Mouse (Mus musculus) kidney, embryonic 15.5 days (tissue): Measurements from ENCODE around the gene Adgrg2. TPM values are rescaled to one million over a fixed set of nuclear protein-coding genes. Genes with fewer than 3 reads are reported as not detected.

Source experiments
- ATAC-seq: fragments of 200-750 bp; cut with Nextera tagmentation; replicated peaks from 2 replicates; pipeline ENCODE4 v1.8.0; 2017; ENCODE audit warnings: moderate TSS enrichment; ENCODE audit not compliant: low FRiP score
- H3K27ac ChIP-seq: fragments of 300-500 bp; sonication (generic); 2 replicates; pipeline ENCODE4 v1.5.1; 2015; ENCODE audit warnings: mild to moderate bottlenecking, inconsistent platforms
- H3K27me3 ChIP-seq: fragments of 300-500 bp; sonication (generic); 2 replicates; pipeline ENCODE4 v1.6.1; 2015; ENCODE audit warnings: inconsistent platforms
- H3K36me3 ChIP-seq: fragments of 300-500 bp; sonication (generic); 2 replicates; pipeline ENCODE4 v1.6.1; 2015; ENCODE audit warnings: inconsistent platforms
- H3K4me1 ChIP-seq: fragments of 300-500 bp; sonication (generic); 2 replicates; pipeline ENCODE4 v1.6.1; 2015; ENCODE audit warnings: inconsistent platforms
- H3K4me2 ChIP-seq: fragments of 300-500 bp; sonication (generic); 2 replicates; pipeline ENCODE4 v1.6.1; 2015; ENCODE audit warnings: moderate library complexity, mild to moderate bottlenecking, inconsistent platforms
- H3K4me3 ChIP-seq: fragments of 300-500 bp; sonication (generic); replicated peaks from 2 replicates; pipeline ENCODE4 v1.5.1; 2015; ENCODE audit warnings: mild to moderate bottlenecking, inconsistent platforms
- H3K9ac ChIP-seq: fragments of 300-500 bp; sonication (generic); 2 replicates; pipeline ENCODE4 v1.6.1; 2015; ENCODE audit warnings: mild to moderate bottlenecking, inconsistent platforms
- H3K9me3 ChIP-seq: fragments of 300-500 bp; sonication (generic); replicated peaks from 2 replicates; pipeline ENCODE4 v1.6.1; 2016; ENCODE audit warnings: inconsistent platforms
- WGBS: fragments of 180-500 bp; shearing (Covaris S2); methylation state at CpG from one replicate; pipeline ENCODE4 v1.1.7; 2015; ENCODE audit warnings: mixed read lengths; 5-methylcytosine and 5-hydroxymethylcytosine counted together
- polyA plus RNA-seq: library from polyadenylated mRNA; unstranded; fragments of >200 nt; fragmentation: Nextera tagmentation; extraction: Ambion mirVana; gene quantifications from 2 replicates; pipeline ENCODE4 v1.2.1, GENCODE M21; 2015

Gene Adgrg2
- polyA plus RNA-seq: 1.1 and 1.9 TPM in 2 replicates

- peak within 1 kb of the TSS; percentile 29; the same call in 1 of the 2 replicates for H3K9ac ChIP-seq
- WGBS: 10% methylated on average over 37 of the region's 42 CpGs
- ATAC-seq: peak; percentile 93
- no peaks in the 10 kb centered on the region for H3K36me3 ChIP-seq
- H3K9me3 ChIP-seq: no peaks in the 10 kb centered on the region
- H3K4me3 ChIP-seq: peak within 1 kb of the TSS; percentile 49
- H3K27me3 ChIP-seq: peaks cover 51% of the 10 kb centered on the region
- no peak within 1 kb of the TSS for H3K27ac ChIP-seq
- H3K4me2 ChIP-seq: peak within 1 kb of the TSS; percentile 73
- H3K4me1 ChIP-seq: no peaks in the 10 kb centered on the region
These were observed at the start of gene Adgrg2 for GRCm38 (mm10) chrX:160390464-160390956. Gene Adgrg2, plus strand, starts transcription at chrX:160390690.

DNA sequence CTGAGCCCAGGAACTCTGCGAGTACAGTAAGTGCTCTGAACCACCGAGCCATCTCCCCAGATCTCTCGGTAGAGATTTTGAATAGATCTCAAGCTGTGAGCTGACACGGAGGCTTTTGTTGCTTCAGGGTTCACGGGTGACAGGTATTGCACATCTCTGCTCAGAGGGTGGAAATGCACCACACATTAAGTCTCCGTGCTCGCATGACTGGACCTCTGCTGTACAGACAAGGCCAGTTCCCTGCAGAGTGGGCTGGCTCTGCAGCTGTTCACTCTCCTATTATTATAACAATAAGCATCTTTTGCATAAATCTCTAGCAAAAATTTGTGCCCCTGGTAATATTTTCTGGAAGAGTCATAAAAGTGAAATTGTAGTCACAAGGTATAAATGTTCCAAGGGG lies 39.5 kb upstream of the Adgrg2 start:
- H3K9ac ChIP-seq: no peak overlapping the region
- no peaks in the 10 kb centered on the region for H3K4me1 ChIP-seq
- peaks cover 50% of the 10 kb centered on the region for H3K27me3 ChIP-seq
- H3K27ac ChIP-seq: no peak overlapping the region
- no peaks in the 10 kb centered on the region for H3K36me3 ChIP-seq
- WGBS: 65% methylated on average over 7 of the region's 7 CpGs
- no peaks in the 10 kb centered on the region for H3K9me3 ChIP-seq
- no peak overlapping the region for H3K4me2 ChIP-seq
- ATAC-seq: no peak
- no peak overlapping the region for H3K4me3 ChIP-seq

DNA sequence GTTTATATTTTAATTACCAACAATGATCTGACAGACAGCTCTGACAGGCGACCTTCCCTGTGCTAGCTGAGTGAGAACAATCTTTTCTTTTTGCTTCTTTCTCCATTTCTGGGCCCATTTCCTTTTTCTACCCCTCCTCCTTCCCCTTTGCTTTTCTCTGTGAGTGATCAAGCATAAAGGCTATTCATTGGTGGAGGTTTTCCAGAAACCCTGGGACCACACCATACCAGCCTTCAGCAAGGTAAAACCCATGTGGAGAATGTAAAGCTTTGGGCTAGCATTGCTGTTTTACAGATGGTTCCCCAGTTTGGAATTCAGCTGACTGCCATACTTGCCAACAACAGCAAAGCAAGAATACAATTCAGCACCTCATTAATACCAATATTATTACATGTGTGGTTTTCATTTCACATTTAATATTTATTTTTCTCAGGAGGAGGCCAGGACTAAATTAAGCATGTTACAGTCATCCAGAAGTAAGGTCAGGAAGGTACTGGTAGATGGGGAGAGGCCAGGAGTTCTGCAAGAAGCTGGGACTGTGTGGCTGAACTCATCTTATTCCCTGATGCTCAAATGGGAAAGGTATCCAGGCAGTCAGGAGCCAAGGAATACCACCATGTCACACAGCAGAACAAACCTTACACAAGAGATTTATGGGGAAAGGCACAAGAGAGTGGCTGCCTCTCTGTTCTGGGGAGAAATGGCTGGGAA lies 38.4 kb upstream of the Adgrg2 start:
- 47% methylated on average over 1 of the region's 1 CpGs for whole genome bisulfite sequencing
- Histone ChIP-seq H3K4me1 (no peaks in the 10 kb centered on the region), H3K9me3 (no peaks in the 10 kb centered on the region), H3K27me3 (peaks cover 50% of the 10 kb centered on the region), H3K4me3 (no peak overlapping the region), H3K27ac (no peak overlapping the region), H3K36me3 (no peaks in the 10 kb centered on the region), H3K9ac (no peak overlapping the region), H3K4me2 (no peak overlapping the region)
- ATAC-seq: no peak

GRCm38 (mm10) chrX:160384748-160385501 lies 5.6 kb upstream of the Adgrg2 start:
- peaks cover 32% of the 10 kb centered on the region for H3K27me3 ChIP-seq
- no peak overlapping the region for H3K4me3 ChIP-seq
- H3K9me3 ChIP-seq: no peaks in the 10 kb centered on the region
- no peak overlapping the region for H3K27ac ChIP-seq
- no peak overlapping the region for H3K4me2 ChIP-seq
- 71% methylated on average over 6 of the region's 6 CpGs for WGBS
- H3K9ac ChIP-seq: no peak overlapping the region
- no peaks in the 10 kb centered on the region for H3K4me1 ChIP-seq
- ATAC-seq: no peak
- H3K36me3 ChIP-seq: no peaks in the 10 kb centered on the region

- no peaks in the 10 kb centered on the region for H3K36me3 ChIP-seq
- no peak overlapping the region for H3K4me2 ChIP-seq
- no peak for ATAC-seq
- WGBS: 76% methylated on average over 1 of the region's 1 CpGs
- H3K9ac ChIP-seq: no peak overlapping the region
- H3K4me1 ChIP-seq: no peaks in the 10 kb centered on the region
- no peak overlapping the region for H3K4me3 ChIP-seq
- H3K27ac ChIP-seq: no peak overlapping the region
- H3K9me3 ChIP-seq: no peaks in the 10 kb centered on the region
- peaks cover 37% of the 10 kb centered on the region for H3K27me3 ChIP-seq
These were observed 5.1 kb upstream of the Adgrg2 start for GRCm38 (mm10) chrX:160385502-160385772.

DNA sequence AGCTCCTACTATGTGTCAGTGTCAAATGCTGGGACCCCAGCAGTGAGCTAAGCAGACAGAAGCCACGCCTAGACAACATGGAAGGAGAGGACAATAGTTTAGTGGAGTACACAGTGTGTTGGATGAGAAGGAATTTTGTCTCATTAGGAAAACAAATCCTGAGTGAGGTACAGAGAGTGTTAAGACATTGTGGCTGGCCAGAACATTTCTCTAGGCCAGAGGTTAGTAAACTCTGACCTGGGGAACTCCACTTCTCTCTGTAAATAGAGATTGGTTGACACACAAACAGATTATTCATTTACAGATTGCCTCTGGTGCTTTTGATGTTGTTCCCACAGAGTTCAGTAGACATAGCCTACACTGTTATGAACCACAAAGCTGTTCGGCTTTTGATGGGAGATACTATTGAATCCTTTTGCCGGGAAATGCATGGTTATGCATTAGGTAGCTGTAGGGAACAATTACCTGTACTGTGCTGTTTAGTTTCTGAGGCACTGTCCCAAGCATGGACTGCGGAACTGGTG lies 22.5 kb downstream of the Adgrg2 start:
- H3K4me2 ChIP-seq: no peak overlapping the region
- no peak for ATAC-seq
- no peaks in the 10 kb centered on the region for H3K36me3 ChIP-seq
- H3K9ac ChIP-seq: no peak overlapping the region
- H3K27me3 ChIP-seq: peaks cover 28% of the 10 kb centered on the region
- no peaks in the 10 kb centered on the region for H3K9me3 ChIP-seq
- no peaks in the 10 kb centered on the region for H3K4me1 ChIP-seq
- 87% methylated on average over 4 of the region's 4 CpGs for WGBS
- H3K4me3 ChIP-seq: no peak overlapping the region
- H3K27ac ChIP-seq: no peak overlapping the region

GRCm38 (mm10) chrX:160413881-160414395 lies 23.4 kb downstream of the Adgrg2 start:
- Histone ChIP-seq H3K4me1 (no peaks in the 10 kb centered on the region), H3K4me3 (no peak overlapping the region), H3K27ac (no peak overlapping the region), H3K36me3 (no peaks in the 10 kb centered on the region), H3K9me3 (no peaks in the 10 kb centered on the region), H3K4me2 (no peak overlapping the region), H3K27me3 (peaks cover 32% of the 10 kb centered on the region), H3K9ac (no peak overlapping the region)
- ATAC-seq: no peak
- WGBS: 86% methylated on average over 7 of the region's 7 CpGs

DNA sequence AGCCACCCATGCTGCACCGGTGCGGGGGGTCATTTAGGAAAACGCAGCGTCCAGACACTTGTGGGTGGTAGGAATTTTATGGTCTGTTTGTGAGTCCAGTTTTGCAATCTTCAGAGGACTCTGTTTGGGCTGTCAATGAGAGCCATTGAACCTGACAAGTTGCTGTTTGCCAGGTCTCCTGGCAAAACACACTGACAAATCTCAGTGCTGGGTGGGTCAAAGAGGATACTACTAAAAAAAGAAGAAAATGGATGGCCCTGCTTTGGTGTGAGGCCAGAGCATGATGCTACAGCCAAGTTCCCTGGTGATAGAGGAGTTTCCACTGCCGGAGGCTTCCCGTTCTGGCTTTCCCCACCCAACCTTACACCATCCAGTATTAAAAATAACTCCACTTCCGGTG lies 27.9 kb downstream of the Adgrg2 start:
- H3K27me3 ChIP-seq: peaks cover 20% of the 10 kb centered on the region; the same call in 1 of the 2 replicates
- H3K4me3 ChIP-seq: no peak overlapping the region
- no peaks in the 10 kb centered on the region for H3K9me3 ChIP-seq
- no peaks in the 10 kb centered on the region for H3K36me3 ChIP-seq
- H3K4me1 ChIP-seq: no peaks in the 10 kb centered on the region
- no peak overlapping the region for H3K27ac ChIP-seq
- ATAC-seq: no peak
- 70% methylated on average over 7 of the region's 7 CpGs for WGBS
- H3K9ac ChIP-seq: no peak overlapping the region
- no peak overlapping the region for H3K4me2 ChIP-seq

DNA sequence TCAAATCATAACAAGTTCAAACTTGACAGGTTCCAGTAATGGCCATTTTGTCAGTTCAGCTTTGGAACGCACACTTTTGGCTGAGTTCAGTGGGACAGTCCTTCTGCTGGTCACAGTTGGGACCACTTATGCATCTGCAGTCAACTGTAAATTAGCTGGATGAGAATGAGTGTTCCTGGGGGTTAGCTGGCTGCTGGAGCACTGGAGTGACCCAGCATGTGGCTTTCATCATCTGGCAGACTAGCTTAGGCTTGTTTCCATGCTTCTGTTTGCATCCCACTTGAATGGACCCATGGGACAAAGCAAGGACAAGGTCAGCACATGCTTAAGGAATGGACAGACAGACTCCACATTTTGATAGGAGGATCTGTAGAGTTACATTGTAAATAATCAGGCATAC lies 33.2 kb downstream of the Adgrg2 start:
- Histone ChIP-seq H3K9me3 (no peaks in the 10 kb centered on the region), H3K9ac (no peak overlapping the region), H3K4me3 (no peak overlapping the region), H3K4me1 (no peaks in the 10 kb centered on the region), H3K27ac (no peak overlapping the region), H3K4me2 (no peak overlapping the region), H3K36me3 (no peaks in the 10 kb centered on the region), H3K27me3 (peaks cover 36% of the 10 kb centered on the region; the same call in 1 of the 2 replicates)
- WGBS: 74% methylated on average over 1 of the region's 1 CpGs
- ATAC-seq: no peak

DNA sequence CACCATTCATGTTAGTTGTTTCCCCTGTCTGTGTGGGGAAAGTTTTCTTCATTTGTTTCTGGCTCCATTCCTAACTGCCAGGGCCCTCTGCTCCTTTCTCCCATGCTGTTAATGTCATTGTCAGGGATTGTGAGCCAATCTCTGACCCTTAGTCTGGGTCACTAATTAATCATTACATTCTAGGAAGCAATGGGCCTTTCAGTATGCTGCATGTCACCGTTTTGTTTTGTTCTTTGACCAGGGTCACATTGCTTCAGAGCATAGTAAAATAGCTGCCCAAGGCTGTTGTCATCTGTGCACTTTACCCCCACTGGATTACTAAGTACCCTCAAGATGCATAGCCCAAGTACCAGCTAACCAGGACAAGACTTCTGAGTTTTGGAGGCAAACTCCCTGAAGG lies 36.0 kb downstream of the Adgrg2 start:
- Histone ChIP-seq H3K4me1 (no peaks in the 10 kb centered on the region), H3K36me3 (no peaks in the 10 kb centered on the region), H3K4me3 (no peak overlapping the region), H3K4me2 (no peak overlapping the region), H3K27me3 (peaks cover 41% of the 10 kb centered on the region; the same call in 1 of the 2 replicates), H3K27ac (no peak overlapping the region), H3K9me3 (no peaks in the 10 kb centered on the region), H3K9ac (no peak overlapping the region)
- WGBS: 32% methylated on average over 1 of the region's 1 CpGs
- peak; percentile 56; the same call in 1 of the 2 replicates for ATAC-seq

DNA sequence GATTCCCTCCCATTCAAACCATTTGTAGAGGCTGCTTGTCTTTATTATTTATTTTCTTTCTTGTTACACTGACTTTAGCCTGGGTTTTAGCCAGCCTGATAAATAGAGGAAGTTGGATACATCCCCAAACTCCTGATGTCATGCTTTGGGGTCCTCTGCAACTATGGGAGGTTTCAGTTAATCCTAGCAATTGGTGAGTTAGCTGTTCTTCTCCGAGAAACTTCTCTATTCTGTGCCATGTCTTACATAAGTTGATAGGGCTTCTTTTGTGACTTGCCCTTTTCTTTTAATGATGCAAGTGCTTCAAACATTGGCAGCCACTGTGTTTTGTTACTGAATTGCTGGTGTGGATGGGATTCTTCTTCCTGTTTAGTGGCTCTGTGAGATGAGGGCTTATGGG lies 36.4 kb downstream of the Adgrg2 start:
- WGBS: 87% methylated on average over 1 of the region's 1 CpGs
- Histone ChIP-seq H3K27ac (no peak overlapping the region), H3K27me3 (peaks cover 41% of the 10 kb centered on the region; the same call in 1 of the 2 replicates), H3K9ac (no peak overlapping the region), H3K9me3 (no peaks in the 10 kb centered on the region), H3K4me2 (no peak overlapping the region), H3K36me3 (no peaks in the 10 kb centered on the region), H3K4me1 (no peaks in the 10 kb centered on the region), H3K4me3 (no peak overlapping the region)
- ATAC-seq: no peak

GRCm38 (mm10) chrX:160432192-160432591 lies 41.7 kb downstream of the Adgrg2 start:
- ATAC-seq: 0 out of 2 replicates have a peak, but pooled peaks have one; percentile 33

More at GRCm38 (mm10) chrX:160432192-160432591, 41.7 kb downstream of the Adgrg2 start:
- Histone ChIP-seq H3K4me2 (no peak overlapping the region), H3K4me1 (no peaks in the 10 kb centered on the region), H3K27ac (no peak overlapping the region), H3K4me3 (no peak overlapping the region), H3K27me3 (peaks cover 18% of the 10 kb centered on the region), H3K9ac (no peak overlapping the region), H3K36me3 (no peaks in the 10 kb centered on the region), H3K9me3 (no peaks in the 10 kb centered on the region)
- 74% methylated on average over 7 of the region's 7 CpGs for WGBS
